Mouse (Mus musculus) lung, postnatal 0 days (tissue): ENCODE measurements around the gene Exoc8. TPM values are rescaled to one million over a fixed set of nuclear protein-coding genes. Genes with fewer than 3 reads are reported as not detected.

Source experiments
- ATAC-seq: fragments of 200-750 bp; cut with Nextera tagmentation; 2 replicates; pipeline ENCODE4 v1.8.0; 2017; ENCODE audit warnings: moderate library complexity
- DNase-seq: peaks from one replicate; pipeline ENCODE4 v3.0.0-alpha.2; 2016; ENCODE audit warnings: low spot score
- H3K27ac ChIP-seq: fragments of 300-500 bp; sonication (generic); 2 replicates; pipeline ENCODE4 v1.5.1; 2014; ENCODE audit warnings: antibody characterized with exemption, mild to moderate bottlenecking, low read length, mixed read lengths
- H3K27me3 ChIP-seq: fragments of 300-500 bp; sonication (generic); replicated peaks from 2 replicates; pipeline ENCODE4 v1.6.1; 2014; ENCODE audit warnings: low read length, mixed read lengths; ENCODE audit not compliant: insufficient read depth
- H3K36me3 ChIP-seq: fragments of 300-500 bp; sonication (generic); 2 replicates; pipeline ENCODE4 v1.6.1; 2014; ENCODE audit warnings: low read length, mixed read lengths; ENCODE audit not compliant: insufficient read depth
- H3K4me1 ChIP-seq: fragments of 300-500 bp; sonication (generic); 2 replicates; pipeline ENCODE4 v1.6.1; 2014; ENCODE audit warnings: antibody characterized with exemption, low read depth, low read length, mixed read lengths; ENCODE audit not compliant: insufficient read depth
- H3K4me2 ChIP-seq: fragments of 300-500 bp; sonication (generic); replicated peaks from 2 replicates; pipeline ENCODE4 v1.6.1; 2014; ENCODE audit warnings: low read depth, mild to moderate bottlenecking, low read length, moderate library complexity, mixed read lengths
- H3K4me3 ChIP-seq: fragments of 300-500 bp; sonication (generic); 2 replicates; pipeline ENCODE4 v1.5.1; 2014; ENCODE audit warnings: low read depth, low read length
- H3K9ac ChIP-seq: fragments of 300-500 bp; sonication (generic); replicated peaks from 2 replicates; pipeline ENCODE4 v1.6.1; 2014; ENCODE audit warnings: low read depth, mild to moderate bottlenecking
- H3K9me3 ChIP-seq: fragments of 300-500 bp; sonication (generic); 2 replicates; pipeline ENCODE4 v1.6.1; 2016; ENCODE audit warnings: low read length, mixed read lengths
- CTCF ChIP-seq: IDR thresholded peaks from 2 replicates; pipeline ENCODE4 v1.5.1; 2016; ENCODE audit warnings: antibody characterized with exemption, mild to moderate bottlenecking
- EP300 ChIP-seq: IDR thresholded peaks from 2 replicates; pipeline ENCODE4 v1.6.1; 2016; ENCODE audit warnings: antibody characterized with exemption, mild to moderate bottlenecking, control low read depth
- WGBS: fragments of 180-500 bp; shearing (Covaris S2); extraction: QIAGEN DNeasy Blood & Tissue Kit; methylation state at CpG from one replicate; pipeline ENCODE4 v1.1.7; 2014; 5-methylcytosine and 5-hydroxymethylcytosine counted together
- polyA plus RNA-seq: library from polyadenylated mRNA; unstranded; fragments of >200 nt; fragmentation: Nextera tagmentation; extraction: Ambion mirVana; gene quantifications from 2 replicates; pipeline ENCODE4 v1.2.1, GENCODE M21; 2015

The Exoc8 gene
- polyA plus RNA-seq, 1 experiment from 2014 or later = 7.0 TPM

- TF ChIP-seq EP300 = no peak
- ATAC-seq = no peak
- Histone ChIP-seq H3K36me3 (no peaks in the 10 kb centered on the region), H3K4me3 (no peak overlapping the region), H3K4me2 (no peak overlapping the region), H3K9me3 (no peaks in the 10 kb centered on the region), H3K27ac (no peak overlapping the region), H3K9ac (no peak overlapping the region), H3K27me3 (no peaks in the 10 kb centered on the region), H3K4me1 (no peaks in the 10 kb centered on the region)
- DNase-seq = no peak
- WGBS = 62% methylated on average over 3 of the region's 3 CpGs
These were observed 34.9 kb upstream of the Exoc8 start for GRCm38 (mm10) chr8:124932435-124932834.

- H3K36me3 ChIP-seq = no peaks in the 10 kb centered on the region
- no peak for ATAC-seq
- WGBS = 82% methylated on average over 4 of the region's 4 CpGs
- H3K4me1 ChIP-seq = no peaks in the 10 kb centered on the region
- H3K9me3 ChIP-seq = no peaks in the 10 kb centered on the region
- no peak overlapping the region for H3K27ac ChIP-seq
- H3K27me3 ChIP-seq = no peaks in the 10 kb centered on the region
- no peak overlapping the region for H3K4me2 ChIP-seq
- DNase-seq = no peak
- TF ChIP-seq CTCF = peak; percentile 23; the same call in 1 of the 2 replicates
- no peak for TF ChIP-seq EP300
- no peak overlapping the region for H3K9ac ChIP-seq
- no peak overlapping the region for H3K4me3 ChIP-seq
These were observed 33.1 kb upstream of the Exoc8 start for GRCm38 (mm10) chr8:124930649-124931048.

- TF ChIP-seq EP300 (no peak), CTCF (no peak)
- no peak for ATAC-seq
- DNase-seq = no peak
These were observed 32.6 kb upstream of the Exoc8 start for GRCm38 (mm10) chr8:124930086-124930485.

GRCm38 (mm10) chr8:124929006-124929405 is 31.5 kb upstream of the Exoc8 start:
- 78% methylated on average over 11 of the region's 11 CpGs for WGBS
- TF ChIP-seq EP300 (no peak), CTCF (no peak)
- Histone ChIP-seq H3K4me2 (no peak overlapping the region), H3K4me1 (no peaks in the 10 kb centered on the region), H3K27me3 (no peaks in the 10 kb centered on the region), H3K4me3 (no peak overlapping the region), H3K9me3 (no peaks in the 10 kb centered on the region), H3K9ac (no peak overlapping the region), H3K27ac (no peak overlapping the region), H3K36me3 (no peaks in the 10 kb centered on the region)
- no peak for ATAC-seq
- no peak for DNase-seq

More at GRCm38 (mm10) chr8:124930086-124930485, 32.6 kb upstream of the Exoc8 start:
- H3K4me3 ChIP-seq = no peak overlapping the region
- no peaks in the 10 kb centered on the region for H3K9me3 ChIP-seq
- no peaks in the 10 kb centered on the region for H3K27me3 ChIP-seq
- H3K4me2 ChIP-seq = no peak overlapping the region
- H3K36me3 ChIP-seq = no peaks in the 10 kb centered on the region
- WGBS = 78% methylated on average over 13 of the region's 13 CpGs
- H3K9ac ChIP-seq = no peak overlapping the region
- no peak overlapping the region for H3K27ac ChIP-seq
- H3K4me1 ChIP-seq = no peaks in the 10 kb centered on the region

GRCm38 (mm10) chr8:124926351-124926771 is 28.9 kb upstream of the Exoc8 start:
- 28% methylated on average over 10 of the region's 10 CpGs for WGBS
- DNase-seq (peak; percentile 48), ATAC-seq (peak; percentile 82)
- no peak overlapping the region for H3K9ac ChIP-seq
- H3K4me3 ChIP-seq = no peak overlapping the region
- H3K4me1 ChIP-seq = peaks cover 5% of the 10 kb centered on the region
- no peak overlapping the region for H3K4me2 ChIP-seq
- no peaks in the 10 kb centered on the region for H3K36me3 ChIP-seq
- no peak for TF ChIP-seq CTCF
- TF ChIP-seq EP300 = no peak
- H3K27me3 ChIP-seq = no peaks in the 10 kb centered on the region
- H3K27ac ChIP-seq = no peak overlapping the region
- no peaks in the 10 kb centered on the region for H3K9me3 ChIP-seq

DNA sequence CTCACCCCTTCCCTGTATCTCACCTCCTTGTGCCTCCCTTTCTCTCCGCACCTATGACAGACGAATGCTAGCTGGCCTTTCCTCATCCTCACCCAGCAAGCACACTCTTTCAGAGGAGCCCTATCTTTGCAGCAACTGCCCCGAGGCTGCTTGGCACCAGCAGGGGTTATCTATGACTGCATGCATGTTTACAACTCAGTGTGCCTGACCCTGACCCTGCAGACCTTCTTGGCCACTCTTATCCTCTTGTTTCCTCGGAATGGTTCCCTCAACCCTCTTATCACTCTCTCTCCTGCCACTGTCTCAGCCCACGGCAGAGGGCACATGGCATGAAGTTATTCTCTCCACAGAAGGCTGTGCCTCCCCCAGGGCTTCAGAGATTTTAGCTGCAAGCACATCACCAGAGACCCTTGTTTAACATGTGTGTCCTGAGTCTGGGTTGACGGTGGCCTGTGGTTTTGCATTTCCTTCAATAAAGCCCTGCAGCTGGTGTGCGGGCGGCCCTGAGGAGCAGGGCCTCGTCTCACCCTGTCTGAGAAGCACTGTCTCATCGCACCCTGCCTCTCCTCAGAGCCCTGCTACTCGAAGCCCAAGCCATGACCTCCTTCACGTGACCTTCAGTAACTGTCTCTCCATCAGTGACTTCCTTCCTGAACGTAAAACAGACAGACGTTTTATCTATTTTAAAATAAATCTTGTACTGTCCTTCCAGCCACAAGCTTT is 28.2 kb upstream of the Exoc8 start:
- Histone ChIP-seq H3K27ac (no peak overlapping the region; the same call in 1 of the 2 replicates), H3K36me3 (no peaks in the 10 kb centered on the region), H3K9me3 (no peaks in the 10 kb centered on the region), H3K4me3 (no peak overlapping the region), H3K4me1 (peaks cover 5% of the 10 kb centered on the region), H3K9ac (no peak overlapping the region), H3K27me3 (no peaks in the 10 kb centered on the region), H3K4me2 (no peak overlapping the region)
- WGBS = 48% methylated on average over 14 of the region's 14 CpGs
- TF ChIP-seq CTCF = no peak
- no peak for TF ChIP-seq EP300
- no peak for ATAC-seq
- no peak for DNase-seq
